Mouse (Mus musculus) bone marrow macrophage, adult 2 months (primary cell): ENCODE results near the gene Ccdc73.

Source experiments
- CTCF ChIP-seq: IDR thresholded peaks from 2 replicates; pipeline ENCODE4 v1.5.1; 2012; ENCODE audit warnings: low read depth, mild to moderate bottlenecking, low read length, moderate library complexity
- POLR2A ChIP-seq: IDR thresholded peaks from 2 replicates; pipeline ENCODE4 v1.6.1; 2012; ENCODE audit warnings: mild to moderate bottlenecking, low read depth, low read length, borderline replicate concordance

DNA sequence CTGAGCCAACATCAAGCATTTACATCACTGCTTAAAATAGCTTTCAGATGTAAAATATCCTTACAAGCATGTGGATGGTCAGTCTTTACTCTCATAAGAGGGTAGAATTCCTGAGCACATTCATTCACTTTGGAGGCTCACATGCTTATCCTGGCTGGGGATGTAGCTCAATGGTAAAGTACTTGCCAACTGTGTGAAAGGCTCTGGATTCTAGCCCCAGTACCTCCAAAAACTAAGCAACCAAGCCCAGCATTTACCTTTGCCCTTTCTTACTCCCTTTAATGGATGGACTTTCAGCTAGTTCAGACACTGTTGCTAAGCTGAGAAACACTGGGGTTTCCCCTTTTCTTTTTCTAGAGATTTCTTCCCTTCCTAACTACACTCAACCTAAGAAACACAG lies 139.6 kb downstream of the Ccdc73 start:
- no peak for TF ChIP-seq POLR2A
- no peak for TF ChIP-seq CTCF
